Mouse (Mus musculus) limb, embryonic 14.5 days (tissue): Measurements from ENCODE around the gene Tnrc6c. TPM values are rescaled to one million over a fixed set of nuclear protein-coding genes. Genes with fewer than 3 reads are reported as not detected.
A peak's percentile ranks its signal among the peaks of the same experiment; 100 is the strongest.

Experiments
- ATAC-seq: fragments of 200-750 bp; cut with Nextera tagmentation; 2 replicates; pipeline ENCODE4 v1.8.0; 2017; ENCODE audit warnings: low read depth, moderate number of reproducible peaks, moderate TSS enrichment; ENCODE audit not compliant: low FRiP score
- DNase-seq: peaks from one replicate; pipeline ENCODE4 v3.0.0-alpha.2; 2015; ENCODE audit warnings: low spot score
- H3K27ac ChIP-seq: fragments of 300-500 bp; sonication (generic); replicated peaks from 2 replicates; pipeline ENCODE4 v1.5.1; 2014; ENCODE audit warnings: low read depth, mild to moderate bottlenecking, low read length, moderate library complexity, mixed read lengths
- H3K27me3 ChIP-seq: fragments of 300-500 bp; sonication (generic); 2 replicates; pipeline ENCODE4 v1.6.1; 2014; ENCODE audit warnings: low read length, mixed read lengths; ENCODE audit not compliant: control insufficient read depth, insufficient read depth
- H3K36me3 ChIP-seq: fragments of 300-500 bp; sonication (generic); 2 replicates; pipeline ENCODE4 v1.6.1; 2014; ENCODE audit warnings: mild to moderate bottlenecking, low read length, moderate library complexity, mixed read lengths; ENCODE audit not compliant: control insufficient read depth, insufficient read depth
- H3K4me1 ChIP-seq: fragments of 300-500 bp; sonication (generic); 2 replicates; pipeline ENCODE4 v1.6.1; 2014; ENCODE audit warnings: antibody characterized with exemption, low read length, mixed read lengths; ENCODE audit not compliant: control insufficient read depth, insufficient read depth
- H3K4me2 ChIP-seq: fragments of 300-500 bp; sonication (generic); replicated peaks from 2 replicates; pipeline ENCODE4 v1.6.1; 2014; ENCODE audit warnings: low read depth, mild to moderate bottlenecking, low read length, moderate library complexity; ENCODE audit not compliant: severe bottlenecking
- H3K4me3 ChIP-seq: fragments of 300-500 bp; sonication (generic); replicated peaks from 2 replicates; pipeline ENCODE4 v1.5.1; 2014; ENCODE audit warnings: low read length
- H3K9ac ChIP-seq: fragments of 300-500 bp; sonication (generic); 2 replicates; pipeline ENCODE4 v1.6.1; 2014; ENCODE audit warnings: mild to moderate bottlenecking, low read depth, low read length, moderate library complexity; ENCODE audit not compliant: severe bottlenecking
- H3K9me3 ChIP-seq: fragments of 300-500 bp; sonication (generic); 2 replicates; pipeline ENCODE4 v1.6.1; 2016; ENCODE audit warnings: low read length; ENCODE audit not compliant: control insufficient read depth
- POLR2A ChIP-seq: fragments of 200-500 bp; IDR thresholded peaks from 2 replicates; pipeline ENCODE4 v1.8.0; 2012; ENCODE audit warnings: inconsistent platforms, mild to moderate bottlenecking, moderate library complexity, borderline replicate concordance; ENCODE audit not compliant: insufficient read depth, insufficient read length; ENCODE audit errors: extremely low read depth
- WGBS: fragments of 180-500 bp; shearing (Covaris S2); extraction: QIAGEN DNeasy Blood & Tissue Kit; methylation state at CpG from one replicate; pipeline ENCODE4 v1.1.7; 2014; 5-methylcytosine and 5-hydroxymethylcytosine counted together
- polyA plus RNA-seq, 2 experiments: library from polyadenylated mRNA; depleted of rRNA in 1 of 2; stranded (reverse) in 1 of 2; unstranded in 1 of 2; fragments of >200 nt; fragmentation: Nextera tagmentation in 1 of 2; extraction: Ambion mirVana in 1 of 2; gene quantifications; 2 replicates each; pipeline versions ENCODE4 v1.2.1 to v1.2.3; 2012 to 2014

Gene Tnrc6c
- polyA plus RNA-seq, 2 experiments = 18.1 to 34.7 TPM

DNA sequence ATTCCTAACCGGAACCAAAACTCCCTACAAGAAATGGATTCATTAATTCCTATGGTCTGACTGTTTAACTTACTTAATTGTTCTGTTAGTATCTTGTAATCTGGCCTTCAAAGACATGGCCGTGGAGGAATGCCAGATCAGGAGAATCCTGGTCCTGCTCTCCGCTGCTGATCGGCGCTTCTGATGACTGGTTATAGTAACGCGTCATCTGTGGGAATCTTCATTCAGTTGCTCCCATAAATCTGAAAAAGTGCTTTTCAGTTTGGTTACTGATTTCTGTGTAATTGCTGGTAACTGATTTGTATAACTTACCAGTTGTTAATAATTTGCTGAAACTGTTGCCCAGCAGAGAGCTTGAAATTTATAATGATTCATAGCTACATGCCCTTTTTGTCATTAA is 77.4 kb downstream of the Tnrc6c start:
- Histone ChIP-seq H3K36me3 (peaks cover 36% of the 10 kb centered on the region), H3K27ac (no peak overlapping the region), H3K9me3 (no peaks in the 10 kb centered on the region), H3K9ac (no peak overlapping the region), H3K4me2 (no peak overlapping the region), H3K4me3 (no peak overlapping the region), H3K27me3 (no peaks in the 10 kb centered on the region), H3K4me1 (peaks cover 11% of the 10 kb centered on the region)
- DNase-seq = no peak
- no peak for TF ChIP-seq POLR2A
- 94% methylated on average over 7 of the region's 7 CpGs for WGBS
- ATAC-seq = no peak

DNA sequence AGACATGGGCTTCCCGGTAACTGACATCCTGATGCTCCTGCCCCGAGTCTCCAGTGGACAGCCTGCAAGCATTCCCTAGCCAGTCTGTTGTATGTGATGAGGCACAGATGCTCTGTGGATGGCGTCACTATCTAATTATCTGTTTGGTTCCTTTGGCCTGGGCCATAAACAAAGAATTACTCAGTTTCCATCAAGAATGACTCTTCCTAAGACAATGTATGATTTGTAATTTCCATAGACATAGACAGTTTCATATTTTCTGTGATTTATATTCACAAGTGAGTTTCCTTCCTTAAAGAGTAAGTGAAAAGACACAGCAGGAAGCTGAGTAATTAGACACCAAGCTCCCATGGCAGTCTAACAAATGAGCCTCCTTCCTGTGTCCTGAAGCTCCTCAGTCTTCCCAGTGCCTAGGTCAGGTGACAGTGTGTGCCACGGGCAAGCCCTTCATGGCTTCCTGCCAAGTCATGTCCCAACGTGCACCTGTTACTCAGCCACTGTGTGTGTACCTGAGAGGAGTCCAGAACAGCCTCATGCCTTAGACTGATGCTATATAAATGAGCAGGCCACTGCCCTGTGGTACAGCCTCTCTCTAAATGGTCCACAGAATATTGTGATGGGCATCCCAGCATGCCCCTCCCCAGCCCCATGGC is 82.1 kb downstream of the Tnrc6c start:
- no peak overlapping the region for H3K4me3 ChIP-seq
- ATAC-seq = no peak
- H3K36me3 ChIP-seq = peaks cover 82% of the 10 kb centered on the region
- WGBS = 77% methylated on average over 5 of the region's 5 CpGs
- no peaks in the 10 kb centered on the region for H3K4me1 ChIP-seq
- no peaks in the 10 kb centered on the region for H3K9me3 ChIP-seq
- no peaks in the 10 kb centered on the region for H3K27me3 ChIP-seq
- H3K27ac ChIP-seq = no peak overlapping the region
- DNase-seq = peak; percentile 5
- no peak for TF ChIP-seq POLR2A
- H3K9ac ChIP-seq = no peak overlapping the region
- H3K4me2 ChIP-seq = no peak overlapping the region

DNA sequence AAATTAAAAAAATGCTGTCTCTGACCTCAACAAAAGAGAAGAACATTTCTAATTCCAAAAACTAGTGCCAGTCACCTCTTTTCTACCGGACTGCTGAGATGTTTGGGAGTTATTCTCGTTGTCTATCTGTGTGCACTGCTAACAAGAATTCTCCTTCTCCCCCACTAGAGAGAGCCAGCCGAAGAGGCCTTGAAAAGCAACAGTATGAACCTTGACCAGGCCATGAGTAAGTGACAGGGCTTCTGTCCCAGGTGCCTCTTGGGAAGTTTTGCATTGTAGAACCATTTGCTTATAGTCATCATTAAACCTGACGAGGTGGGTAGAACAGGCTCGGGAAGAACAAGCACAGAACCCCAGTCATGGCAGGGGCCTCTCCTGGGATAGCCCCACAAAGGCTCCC is 84.0 kb downstream of the Tnrc6c start:
- WGBS = 82% methylated on average over 5 of the region's 5 CpGs
- no peak for DNase-seq
- TF ChIP-seq POLR2A = no peak

DNA sequence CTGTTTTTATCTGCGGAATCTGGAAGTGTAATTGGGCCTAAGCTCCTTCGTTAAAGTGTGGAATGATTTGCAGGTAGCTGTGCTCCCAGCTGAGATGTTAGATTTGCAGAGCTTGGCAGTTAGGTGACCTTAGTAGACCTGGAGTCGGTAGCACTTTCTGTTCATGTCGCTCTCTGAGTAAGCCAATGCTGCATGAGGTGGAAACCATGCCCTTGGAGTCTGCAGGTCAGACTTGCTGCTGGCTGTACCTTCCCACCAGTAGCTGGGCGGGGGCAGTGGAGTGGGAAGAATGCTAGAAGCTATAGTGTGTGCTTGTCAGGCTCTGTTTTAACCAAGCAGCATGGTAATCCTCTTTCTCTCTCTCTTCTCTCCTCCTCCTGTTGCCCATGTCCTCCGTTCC is 87.0 kb downstream of the Tnrc6c start:
- Histone ChIP-seq H3K4me3 (no peak overlapping the region), H3K4me2 (no peak overlapping the region), H3K9ac (no peak overlapping the region), H3K4me1 (no peaks in the 10 kb centered on the region), H3K27me3 (no peaks in the 10 kb centered on the region), H3K36me3 (peaks cover 96% of the 10 kb centered on the region), H3K9me3 (no peaks in the 10 kb centered on the region), H3K27ac (no peak overlapping the region)
- no peak for DNase-seq
- TF ChIP-seq POLR2A = no peak
- ATAC-seq = no peak
- WGBS = 86% methylated on average over 6 of the region's 6 CpGs

More for the DNA sequence above, 84.0 kb downstream of the Tnrc6c start:
- Histone ChIP-seq H3K9ac (no peak overlapping the region), H3K9me3 (no peaks in the 10 kb centered on the region), H3K36me3 (peaks cover 94% of the 10 kb centered on the region), H3K27ac (no peak overlapping the region), H3K27me3 (no peaks in the 10 kb centered on the region), H3K4me1 (no peaks in the 10 kb centered on the region), H3K4me2 (no peak overlapping the region), H3K4me3 (no peak overlapping the region)
- no peak for ATAC-seq

DNA sequence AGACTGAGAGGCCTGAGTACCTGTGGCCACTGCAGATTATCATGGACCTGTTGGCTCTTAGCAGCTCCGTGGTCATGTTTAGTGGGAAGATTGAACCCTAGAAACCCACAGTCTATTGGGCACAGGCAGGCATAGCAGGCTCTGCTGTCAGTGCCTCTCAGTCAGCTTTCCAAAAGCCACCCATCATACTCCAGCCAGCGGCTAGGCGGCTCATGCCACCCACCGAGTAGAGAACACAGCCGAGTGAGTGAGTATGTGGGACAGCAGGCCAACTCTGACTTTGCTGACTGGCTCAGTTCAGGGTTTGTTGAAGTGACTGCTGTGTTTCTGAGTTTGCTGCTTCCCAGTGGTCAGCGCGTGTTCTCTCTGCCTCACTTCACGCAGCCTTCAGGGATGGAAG is 88.2 kb downstream of the Tnrc6c start:
- Histone ChIP-seq H3K9me3 (no peaks in the 10 kb centered on the region), H3K9ac (no peak overlapping the region), H3K27ac (no peak overlapping the region), H3K4me3 (no peak overlapping the region), H3K4me2 (no peak overlapping the region), H3K36me3 (peaks cover 97% of the 10 kb centered on the region), H3K27me3 (no peaks in the 10 kb centered on the region), H3K4me1 (no peaks in the 10 kb centered on the region)
- 85% methylated on average over 8 of the region's 8 CpGs for WGBS
- ATAC-seq (no peak), DNase-seq (no peak)
- TF ChIP-seq POLR2A = no peak
